Mouse (Mus musculus) cortical plate, adult 2 months (tissue): Measurements from ENCODE around the gene Fuom.

Source experiments
- CTCF ChIP-seq: fragments of 200-500 bp; IDR thresholded peaks from 2 replicates; pipeline ENCODE4 v1.5.1; 2011; ENCODE audit warnings: mild to moderate bottlenecking, control low read depth, low read length; ENCODE audit not compliant: insufficient read depth; ENCODE audit errors: extremely low read depth
- POLR2A ChIP-seq: fragments of 200-500 bp; IDR thresholded peaks from 2 replicates; pipeline ENCODE4 v1.6.1; 2011; ENCODE audit warnings: mild to moderate bottlenecking, low read length, control low read depth; ENCODE audit not compliant: insufficient read depth; ENCODE audit errors: extremely low read depth

DNA sequence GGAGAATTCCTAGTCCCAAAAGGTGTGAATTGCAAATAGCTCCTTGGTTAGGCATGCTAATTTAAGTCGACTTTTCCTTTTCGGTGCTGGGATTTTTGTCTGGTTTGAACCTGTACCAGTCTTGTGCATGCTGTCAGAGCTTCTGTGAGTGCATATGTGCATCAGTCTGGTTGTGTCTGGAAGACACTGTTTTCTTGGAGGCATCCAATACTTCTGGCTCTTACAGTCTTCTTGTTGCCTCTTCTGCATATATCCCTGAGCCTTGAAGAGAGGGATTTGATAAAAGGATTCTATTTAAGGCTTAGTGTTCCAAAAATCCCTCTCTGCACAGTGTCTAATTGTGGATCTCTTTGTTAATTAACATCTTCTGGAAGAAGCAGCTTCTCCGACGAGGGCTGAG, 48.1 kb downstream of the Fuom start:
- no peak for TF ChIP-seq CTCF
- no peak for TF ChIP-seq POLR2A
